Mouse (Mus musculus): ENCODE data around the gene Cadm2. TPM values are rescaled to one million over a fixed set of nuclear protein-coding genes. Genes with fewer than 3 reads are reported as not detected.

Cadm2 gene
- polyA plus RNA-seq, 1 experiment = 0.85 TPM

DNA sequence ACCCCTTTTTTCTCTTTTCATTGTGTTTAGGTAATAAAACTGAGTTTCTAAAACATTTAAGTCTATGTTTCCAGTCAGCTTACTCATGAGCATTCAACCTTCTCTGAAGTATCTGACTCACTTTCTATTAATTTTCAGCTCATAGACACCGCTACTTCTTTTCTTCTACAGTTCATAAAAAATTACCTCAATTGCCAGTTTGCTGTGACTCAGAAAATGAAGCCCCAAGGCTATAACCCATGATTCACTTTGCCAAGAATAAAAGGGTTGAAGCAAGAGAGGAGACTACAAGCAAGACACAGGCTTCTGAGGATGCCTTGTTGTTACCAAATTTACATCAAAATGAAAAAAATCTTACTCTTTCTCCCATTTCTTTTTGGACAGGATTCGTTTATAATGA is 698.0 kb downstream of the Cadm2 start:
- no peaks in the 10 kb centered on the region for H3K27me3 ChIP-seq (ENCODE audit: control insufficient read depth, insufficient read depth, low read length)
- H3K27ac ChIP-seq (ENCODE audit: control insufficient read depth, insufficient read depth, low read length) = no peak overlapping the region
- H3K4me3 ChIP-seq (ENCODE audit: control insufficient read depth, insufficient read depth, low read length) = no peak overlapping the region
- no peaks in the 10 kb centered on the region for H3K4me1 ChIP-seq (replicated peaks; ENCODE audit: control insufficient read depth, insufficient read depth, low read length)
- H3K36me3 ChIP-seq (ENCODE audit: control insufficient read depth, insufficient read depth, low read length) = no peaks in the 10 kb centered on the region
- WGBS = 81% methylated on average over 2 of the region's 2 CpGs
- no peak for DNase-seq
- TF ChIP-seq CTCF (IDR thresholded peaks at IDR 0.05; ENCODE audit: borderline replicate concordance, control insufficient read depth, extremely low read depth, insufficient read depth, low read length, poor library complexity) = no peak
- no peak for TF ChIP-seq POLR2A (IDR thresholded peaks at IDR 0.05; ENCODE audit: control insufficient read depth, extremely low read depth, insufficient read depth, low read length, poor library complexity)

DNA sequence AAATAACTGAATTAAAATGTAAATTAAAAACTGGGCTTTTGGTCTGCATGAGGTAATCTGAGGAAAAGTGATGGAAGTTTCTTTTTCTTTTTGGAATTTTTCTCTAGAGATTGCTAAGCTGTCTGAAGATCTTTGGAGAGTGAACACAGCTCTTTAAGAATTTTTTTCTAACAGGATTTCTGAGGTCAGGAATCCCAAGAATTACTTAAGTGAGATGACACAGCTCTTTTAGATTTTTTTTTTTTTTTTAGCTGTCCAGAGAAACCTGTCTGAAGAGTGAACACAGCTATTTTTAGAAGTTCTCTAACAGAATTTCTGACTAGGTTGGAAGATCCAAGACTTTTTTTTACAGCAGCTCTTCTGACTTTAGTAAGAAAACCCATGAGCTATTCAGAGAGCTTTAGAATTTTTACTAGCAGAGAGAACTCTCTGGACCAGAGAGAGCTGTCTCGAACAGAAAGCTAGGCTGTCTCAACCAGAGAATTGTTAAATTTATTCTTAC is 699.2 kb downstream of the Cadm2 start:
- Histone ChIP-seq H3K27ac (ENCODE audit: control insufficient read depth, insufficient read depth, low read length) (no peak overlapping the region), H3K36me3 (ENCODE audit: control insufficient read depth, insufficient read depth, low read length) (no peaks in the 10 kb centered on the region), H3K4me1 (replicated peaks; ENCODE audit: control insufficient read depth, insufficient read depth, low read length) (no peaks in the 10 kb centered on the region), H3K27me3 (ENCODE audit: control insufficient read depth, insufficient read depth, low read length) (no peaks in the 10 kb centered on the region), H3K4me3 (ENCODE audit: control insufficient read depth, insufficient read depth, low read length) (no peak overlapping the region)
- DNase-seq = no peak
- 75% methylated on average over 1 of the region's 1 CpGs for WGBS
- TF ChIP-seq CTCF (IDR thresholded peaks at IDR 0.05; ENCODE audit: borderline replicate concordance, control insufficient read depth, extremely low read depth, insufficient read depth, low read length, poor library complexity) (no peak), POLR2A (IDR thresholded peaks at IDR 0.05; ENCODE audit: control insufficient read depth, extremely low read depth, insufficient read depth, low read length, poor library complexity) (no peak)

- TF ChIP-seq CTCF (IDR thresholded peaks at IDR 0.05; ENCODE audit: borderline replicate concordance, control insufficient read depth, extremely low read depth, insufficient read depth, low read length, poor library complexity) = no peak
- TF ChIP-seq POLR2A (IDR thresholded peaks at IDR 0.05; ENCODE audit: control insufficient read depth, extremely low read depth, insufficient read depth, low read length, poor library complexity) = no peak
- H3K4me1 ChIP-seq (replicated peaks; ENCODE audit: control insufficient read depth, insufficient read depth, low read length) = no peaks in the 10 kb centered on the region
- H3K4me3 ChIP-seq (ENCODE audit: control insufficient read depth, insufficient read depth, low read length) = no peak overlapping the region
- WGBS = 95% methylated on average over 12 of the region's 12 CpGs
- H3K27me3 ChIP-seq (ENCODE audit: control insufficient read depth, insufficient read depth, low read length) = no peaks in the 10 kb centered on the region
- no peak for DNase-seq
- H3K27ac ChIP-seq (ENCODE audit: control insufficient read depth, insufficient read depth, low read length) = no peak overlapping the region
- H3K36me3 ChIP-seq (ENCODE audit: control insufficient read depth, insufficient read depth, low read length) = no peaks in the 10 kb centered on the region
Observed at GRCm38 (mm10) chr16:66919889-66920402, 700.8 kb downstream of the Cadm2 start.

DNA sequence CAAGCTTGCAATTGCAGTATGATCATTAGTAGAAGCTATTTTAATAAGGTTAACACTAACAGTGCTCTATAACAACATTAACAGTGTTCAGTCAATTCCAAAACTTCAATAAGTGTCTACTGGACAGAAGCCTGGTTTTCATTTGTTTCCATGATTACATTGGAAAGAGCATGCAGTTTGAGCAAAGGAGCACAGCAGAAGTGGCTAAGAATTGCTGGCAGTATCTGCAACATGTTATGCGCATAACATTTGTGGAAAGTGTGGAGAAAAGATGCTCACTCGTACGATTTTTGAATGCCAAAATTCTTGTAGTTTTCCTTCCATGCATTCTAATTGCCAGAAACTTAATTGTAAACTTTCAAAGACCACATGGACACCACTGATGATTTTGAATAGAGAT is 718.9 kb downstream of the Cadm2 start:
- no peak for DNase-seq
- no peak for TF ChIP-seq CTCF (IDR thresholded peaks at IDR 0.05; ENCODE audit: borderline replicate concordance, control insufficient read depth, extremely low read depth, insufficient read depth, low read length, poor library complexity)
- TF ChIP-seq POLR2A (IDR thresholded peaks at IDR 0.05; ENCODE audit: control insufficient read depth, extremely low read depth, insufficient read depth, low read length, poor library complexity) = no peak
- 95% methylated on average over 3 of the region's 3 CpGs for WGBS

GRCm38 (mm10) chr16:66900664-66901063 is 720.0 kb downstream of the Cadm2 start:
- no peak for TF ChIP-seq CTCF (IDR thresholded peaks at IDR 0.05; ENCODE audit: borderline replicate concordance, control insufficient read depth, extremely low read depth, insufficient read depth, low read length, poor library complexity)
- no peak for TF ChIP-seq POLR2A (IDR thresholded peaks at IDR 0.05; ENCODE audit: control insufficient read depth, extremely low read depth, insufficient read depth, low read length, poor library complexity)

More for the DNA sequence above, 718.9 kb downstream of the Cadm2 start:
- Histone ChIP-seq H3K27me3 (ENCODE audit: control insufficient read depth, insufficient read depth, low read length) (no peaks in the 10 kb centered on the region), H3K36me3 (ENCODE audit: control insufficient read depth, insufficient read depth, low read length) (no peaks in the 10 kb centered on the region), H3K27ac (ENCODE audit: control insufficient read depth, insufficient read depth, low read length) (no peak overlapping the region), H3K4me1 (replicated peaks; ENCODE audit: control insufficient read depth, insufficient read depth, low read length) (no peaks in the 10 kb centered on the region), H3K4me3 (ENCODE audit: control insufficient read depth, insufficient read depth, low read length) (no peak overlapping the region)

DNA sequence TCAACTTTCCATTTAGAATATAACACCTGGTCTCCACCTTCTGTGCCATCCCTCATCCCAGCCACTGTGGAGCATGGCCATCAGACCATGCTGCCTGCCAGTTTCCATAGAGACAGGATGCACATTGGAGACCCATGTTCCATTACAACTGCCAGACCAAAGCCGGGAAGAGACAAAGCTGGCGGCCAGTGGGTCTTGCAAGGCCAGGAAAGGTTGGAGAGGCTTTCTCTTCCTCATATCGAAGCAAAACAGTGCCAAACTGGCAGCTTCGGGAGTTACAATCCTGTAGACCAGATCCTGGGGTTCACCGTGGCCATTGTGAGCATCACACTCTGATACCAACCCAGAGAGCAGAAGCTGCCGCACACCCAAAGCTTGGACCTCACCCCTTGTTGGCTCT is 728.3 kb downstream of the Cadm2 start:
- Histone ChIP-seq H3K4me1 (replicated peaks; ENCODE audit: control insufficient read depth, insufficient read depth, low read length) (no peaks in the 10 kb centered on the region), H3K27me3 (ENCODE audit: control insufficient read depth, insufficient read depth, low read length) (no peaks in the 10 kb centered on the region), H3K36me3 (ENCODE audit: control insufficient read depth, insufficient read depth, low read length) (no peaks in the 10 kb centered on the region), H3K4me3 (ENCODE audit: control insufficient read depth, insufficient read depth, low read length) (no peak overlapping the region), H3K27ac (ENCODE audit: control insufficient read depth, insufficient read depth, low read length) (no peak overlapping the region)
- no peak for DNase-seq
- TF ChIP-seq POLR2A (IDR thresholded peaks at IDR 0.05; ENCODE audit: control insufficient read depth, extremely low read depth, insufficient read depth, low read length, poor library complexity) (no peak), CTCF (IDR thresholded peaks at IDR 0.05; ENCODE audit: borderline replicate concordance, control insufficient read depth, extremely low read depth, insufficient read depth, low read length, poor library complexity) (no peak)
- WGBS = 92% methylated on average over 6 of the region's 6 CpGs

More at GRCm38 (mm10) chr16:66900664-66901063, 720.0 kb downstream of the Cadm2 start:
- H3K4me1 ChIP-seq (replicated peaks; ENCODE audit: control insufficient read depth, insufficient read depth, low read length) = no peaks in the 10 kb centered on the region
- no peaks in the 10 kb centered on the region for H3K27me3 ChIP-seq (ENCODE audit: control insufficient read depth, insufficient read depth, low read length)
- H3K36me3 ChIP-seq (ENCODE audit: control insufficient read depth, insufficient read depth, low read length) = no peaks in the 10 kb centered on the region
- no peak overlapping the region for H3K27ac ChIP-seq (ENCODE audit: control insufficient read depth, insufficient read depth, low read length)
- H3K4me3 ChIP-seq (ENCODE audit: control insufficient read depth, insufficient read depth, low read length) = no peak overlapping the region
- WGBS = 84% methylated on average over 4 of the region's 4 CpGs
- no peak for DNase-seq

Measured in thymus, adult 2 months (tissue).